In the genomic region with DNA sequence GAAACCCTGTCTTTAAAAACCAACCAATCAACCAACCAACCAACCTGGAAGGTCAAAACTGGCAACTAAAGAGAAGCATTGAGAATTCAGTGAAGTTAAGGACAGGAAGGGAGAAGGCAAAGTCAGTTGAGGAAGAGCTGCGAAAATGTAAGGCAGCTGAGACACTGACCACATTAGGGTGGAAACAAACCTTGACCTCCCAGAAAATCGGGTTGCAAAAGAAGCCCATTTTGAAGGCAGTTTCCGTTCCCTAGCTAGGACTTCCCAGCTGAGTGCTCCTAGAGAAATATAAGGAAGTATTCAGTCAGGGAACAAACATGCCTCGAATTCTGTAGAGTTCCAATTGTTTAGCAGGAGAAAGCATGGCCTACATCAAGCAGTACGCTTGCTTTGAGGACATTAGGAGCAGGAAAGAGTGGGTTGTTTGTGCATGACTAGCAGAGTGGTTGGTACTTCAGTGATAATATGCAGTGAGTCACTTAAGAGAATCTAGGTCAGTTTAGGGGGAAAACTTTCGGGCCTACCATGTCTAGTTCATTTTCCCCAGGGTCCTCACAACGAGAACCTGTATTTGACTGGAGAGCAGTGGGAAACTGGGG, we compare ENCODE assay signal across 17 mouse cellular contexts.
"Had no signal": no experiment of that assay in that cellular context is flagged by ENCODE, and none has a peak within 500 bp of the region (broad histone marks: within the 10 kb centered on the region; RNA-seq: fewer than 3 reads in every experiment).

No protein-coding gene starts in this region.

- H3K4me3 ChIP-seq: layer of hippocampus, adult 2 months; left cerebral cortex, adult 2 months; liver, embryonic 13.5 days; midbrain, embryonic 10.5 days; midbrain, embryonic 13.5 days; myocyte; neural tube, embryonic 13.5 days had no signal

- ATAC-seq: midbrain, embryonic 13.5 days; midbrain, embryonic 16.5 days had no signal

- DNase-seq: kidney, adult 18-20 months; kidney, postnatal 25 days; layer of hippocampus, adult 9-11 months; liver, embryonic 13.5 days; lung, adult 2 months; lung, postnatal 36 days; retina, postnatal 1 day; thymus, adult 2 months; thymus, postnatal 14 days; thymus, postnatal 4 days had no signal

- H3K9me3 ChIP-seq: liver, embryonic 13.5 days; midbrain, embryonic 10.5 days; neural tube, embryonic 13.5 days had no signal

- H3K4me1 ChIP-seq: liver, embryonic 13.5 days; midbrain, embryonic 10.5 days; midbrain, embryonic 13.5 days had no signal

- H3K27me3 ChIP-seq: liver, embryonic 13.5 days; midbrain, embryonic 13.5 days; neural tube, embryonic 13.5 days had no signal

- H3K36me3 ChIP-seq: liver, embryonic 13.5 days; midbrain, embryonic 10.5 days; midbrain, embryonic 13.5 days; neural tube, embryonic 13.5 days had no signal
